Mouse (Mus musculus) intestine, embryonic 14.5 days (tissue): ENCODE data around the gene Olfr1330. TPM values are rescaled to one million over a fixed set of nuclear protein-coding genes. Genes with fewer than 3 reads are reported as not detected.
"Not testable (repeated sequence)": the region's sequence is repeated elsewhere in the genome, so short reads cannot be mapped to it uniquely, and the experiment has no call there.

ENCODE experiments used
- ATAC-seq: fragments of 200-750 bp; cut with Nextera tagmentation; replicated peaks from 2 replicates; pipeline ENCODE4 v1.8.0; 2017; ENCODE audit warnings: low read depth, moderate number of reproducible peaks, moderate TSS enrichment, moderate library complexity; ENCODE audit not compliant: low FRiP score, low TSS enrichment
- DNase-seq: peaks from one replicate; pipeline ENCODE4 v3.0.0-alpha.2; 2018; ENCODE audit warnings: low spot score
- H3K27ac ChIP-seq: fragments of 300-500 bp; sonication (generic); 2 replicates; pipeline ENCODE4 v1.5.1; 2014; ENCODE audit warnings: low read depth, mild to moderate bottlenecking, control low read depth
- H3K27me3 ChIP-seq: fragments of 300-500 bp; sonication (generic); replicated peaks from 2 replicates; pipeline ENCODE4 v1.6.1; 2014; ENCODE audit warnings: low read length, control low read depth; ENCODE audit not compliant: control insufficient read depth, insufficient read depth
- H3K36me3 ChIP-seq: fragments of 300-500 bp; sonication (generic); 2 replicates; pipeline ENCODE4 v1.6.1; 2014; ENCODE audit warnings: low read length, control low read depth; ENCODE audit not compliant: control insufficient read depth, insufficient read depth
- H3K4me1 ChIP-seq: fragments of 300-500 bp; sonication (generic); replicated peaks from 2 replicates; pipeline ENCODE4 v1.6.1; 2014; ENCODE audit warnings: low read length, control low read depth, mixed read lengths; ENCODE audit not compliant: control insufficient read depth, insufficient read depth
- H3K4me2 ChIP-seq: fragments of 300-500 bp; sonication (generic); 2 replicates; pipeline ENCODE4 v1.6.1; 2014; ENCODE audit warnings: low read length
- H3K4me3 ChIP-seq: fragments of 300-500 bp; sonication (generic); 2 replicates; pipeline ENCODE4 v1.5.1; 2014; ENCODE audit warnings: low read depth, low read length, control low read depth, mixed read lengths
- H3K9ac ChIP-seq: fragments of 300-500 bp; sonication (generic); 2 replicates; pipeline ENCODE4 v1.6.1; 2014; ENCODE audit warnings: mild to moderate bottlenecking, low read length
- H3K9me3 ChIP-seq: fragments of 300-500 bp; sonication (generic); 2 replicates; pipeline ENCODE4 v1.6.1; 2016; ENCODE audit warnings: low read length, control low read depth; ENCODE audit not compliant: control insufficient read depth
- WGBS: fragments of 180-500 bp; shearing (Covaris S2); extraction: QIAGEN DNeasy Blood & Tissue Kit; methylation state at CpG from one replicate; pipeline ENCODE4 v1.1.7; 2014; 5-methylcytosine and 5-hydroxymethylcytosine counted together
- polyA plus RNA-seq: library from polyadenylated mRNA; unstranded; fragments of >200 nt; fragmentation: Nextera tagmentation; extraction: Ambion mirVana; gene quantifications from 2 replicates; pipeline ENCODE4 v1.2.1, GENCODE M21; 2014

Olfr1330 gene
- polyA plus RNA-seq: not detected in 2 replicates

DNA sequence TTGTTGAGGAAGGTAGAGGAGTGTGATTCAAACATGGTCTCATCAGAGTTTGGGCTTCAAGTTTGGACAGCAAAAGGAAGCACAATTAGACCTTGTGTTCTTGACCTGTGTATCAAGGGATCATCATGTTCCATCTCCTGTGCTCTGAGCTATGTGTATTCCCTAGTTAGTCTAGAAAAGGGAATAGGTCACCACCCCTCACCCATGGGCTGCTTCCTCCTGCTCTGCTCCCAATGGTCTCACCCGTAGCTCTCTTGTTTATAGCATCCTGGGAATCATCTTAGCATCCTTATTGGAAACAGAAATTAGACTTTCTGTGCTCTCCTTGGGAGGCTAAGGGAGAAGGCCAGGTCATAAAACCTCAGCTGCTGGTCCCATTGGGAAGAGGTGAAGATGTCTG lies at the start of gene Olfr1330:
TSS of gene Olfr1330 (plus strand) at position 301 of the 400 bp plus-strand sequence.
- Histone ChIP-seq H3K9ac (no peak within 1 kb of the TSS), H3K9me3 (no peaks in the 10 kb centered on the region), H3K4me3 (no peak within 1 kb of the TSS), H3K36me3 (no peaks in the 10 kb centered on the region), H3K4me2 (no peak within 1 kb of the TSS), H3K27ac (no peak within 1 kb of the TSS), H3K27me3 (no peaks in the 10 kb centered on the region), H3K4me1 (no peaks in the 10 kb centered on the region)
- no peak for ATAC-seq
- DNase-seq: no peak
- WGBS: 71% methylated on average over 1 of the region's 1 CpGs

DNA sequence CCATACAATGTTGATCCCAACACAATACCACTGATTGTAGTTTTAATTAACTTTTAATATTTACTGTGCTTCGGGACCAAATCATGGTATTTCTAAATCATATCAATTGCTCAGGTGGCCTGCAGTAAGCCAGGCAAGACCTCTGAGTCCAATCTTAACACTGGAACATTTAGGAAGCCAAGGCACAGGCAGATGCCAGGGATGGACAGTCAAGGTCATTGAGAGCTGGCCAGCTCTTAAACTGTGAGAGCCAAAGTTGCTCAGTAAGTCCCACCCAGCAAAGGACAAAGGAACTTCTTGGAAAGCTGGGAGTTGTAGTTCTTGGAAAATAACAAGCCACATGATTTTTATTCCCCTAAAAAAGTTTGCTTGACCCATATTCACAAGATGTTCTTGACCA lies 26.6 kb upstream of the Olfr1330 start:
- Histone ChIP-seq H3K27me3 (no peaks in the 10 kb centered on the region), H3K9ac (no peak overlapping the region), H3K4me1 (no peaks in the 10 kb centered on the region), H3K4me2 (no peak overlapping the region), H3K4me3 (no peak overlapping the region), H3K36me3 (no peaks in the 10 kb centered on the region), H3K27ac (no peak overlapping the region), H3K9me3 (no peaks in the 10 kb centered on the region)
- 90% methylated on average over 1 of the region's 1 CpGs for WGBS
- ATAC-seq: no peak
- no peak for DNase-seq

DNA sequence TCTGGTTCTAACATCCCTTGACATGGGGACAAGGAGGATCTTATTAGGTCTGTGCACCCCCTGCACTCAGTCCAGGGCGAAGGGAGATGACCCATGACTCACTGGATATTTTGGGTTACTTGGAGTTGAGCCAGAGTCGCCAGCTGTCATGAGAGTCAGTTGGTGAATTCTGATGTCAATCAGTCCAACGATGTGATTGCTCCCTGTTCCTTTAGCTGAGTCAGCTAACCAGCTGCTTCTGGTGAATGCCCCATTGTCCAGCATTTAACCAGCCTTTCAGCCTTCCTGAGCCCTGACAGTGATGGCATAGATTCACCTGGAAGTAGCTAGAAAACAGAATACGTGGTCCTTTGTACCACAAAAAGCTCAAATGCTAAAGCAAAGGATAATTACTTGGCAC lies 25.7 kb upstream of the Olfr1330 start:
- no peak overlapping the region for H3K27ac ChIP-seq
- ATAC-seq (no peak), DNase-seq (no peak)
- H3K4me3 ChIP-seq: no peak overlapping the region
- no peak overlapping the region for H3K9ac ChIP-seq
- H3K36me3 ChIP-seq: no peaks in the 10 kb centered on the region
- no peaks in the 10 kb centered on the region for H3K9me3 ChIP-seq
- H3K4me2 ChIP-seq: no peak overlapping the region
- H3K4me1 ChIP-seq: no peaks in the 10 kb centered on the region
- H3K27me3 ChIP-seq: no peaks in the 10 kb centered on the region
- WGBS: 73% methylated on average over 4 of the region's 4 CpGs

DNA sequence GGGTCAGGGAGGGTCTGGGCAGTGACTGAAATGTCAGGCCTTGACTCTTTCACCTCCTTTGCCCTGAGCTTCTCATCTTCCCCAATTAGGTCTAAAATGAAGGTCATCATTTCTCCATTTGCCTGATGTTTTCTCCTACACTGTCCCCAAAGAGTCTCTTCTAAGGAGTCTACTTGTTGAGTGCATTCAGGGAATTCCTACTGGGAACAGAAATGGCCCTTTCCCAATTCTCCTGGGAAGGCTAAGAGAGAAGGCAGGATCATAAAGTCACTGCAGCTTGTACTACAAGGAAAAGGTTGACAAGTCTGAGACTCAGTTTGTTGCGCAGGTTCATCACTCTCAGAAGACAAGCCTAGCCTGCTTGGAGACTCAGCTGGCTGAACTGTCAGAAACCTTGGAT lies 24.0 kb upstream of the Olfr1330 start, which contains the start of gene Olfr1331:
TSS of gene Olfr1331 (plus strand) at position 301 of the 400 bp plus-strand sequence.
- H3K9ac ChIP-seq: no peak within 1 kb of the TSS
- 86% methylated on average over 1 of the region's 1 CpGs for WGBS
- H3K4me3 ChIP-seq: no peak within 1 kb of the TSS
- no peak within 1 kb of the TSS for H3K4me2 ChIP-seq
- no peak within 1 kb of the TSS for H3K27ac ChIP-seq
- H3K9me3 ChIP-seq: no peaks in the 10 kb centered on the region
- H3K36me3 ChIP-seq: no peaks in the 10 kb centered on the region
- no peak for ATAC-seq
- DNase-seq: no peak
- no peaks in the 10 kb centered on the region for H3K27me3 ChIP-seq
- no peaks in the 10 kb centered on the region for H3K4me1 ChIP-seq

DNA sequence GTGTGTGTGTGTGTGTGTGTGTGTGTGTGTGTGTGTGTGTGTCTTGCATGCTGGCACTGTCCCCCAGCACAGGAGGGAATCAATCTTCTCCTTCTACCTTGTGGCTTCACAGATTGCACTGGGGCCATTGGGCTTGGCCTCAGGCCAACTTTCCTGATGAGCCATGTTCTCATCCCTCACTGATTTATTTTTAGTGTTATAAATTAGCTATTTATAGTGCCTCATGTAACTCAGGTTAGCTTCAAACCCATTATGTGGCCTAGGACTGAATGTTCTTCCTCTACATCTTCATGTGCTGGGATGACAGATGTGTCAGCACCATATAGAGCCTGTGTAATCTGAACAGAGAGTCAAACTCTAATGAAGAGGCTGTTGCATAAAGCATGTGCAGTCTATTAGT lies 20.8 kb upstream of the Olfr1330 start:
- Histone ChIP-seq H3K4me1 (no peaks in the 10 kb centered on the region), H3K9me3 (no peaks in the 10 kb centered on the region), H3K27me3 (no peaks in the 10 kb centered on the region), H3K27ac (no peak overlapping the region), H3K4me2 (no peak overlapping the region), H3K4me3 (no peak overlapping the region), H3K9ac (no peak overlapping the region), H3K36me3 (no peaks in the 10 kb centered on the region)
- DNase-seq (no peak), ATAC-seq (no peak)

DNA sequence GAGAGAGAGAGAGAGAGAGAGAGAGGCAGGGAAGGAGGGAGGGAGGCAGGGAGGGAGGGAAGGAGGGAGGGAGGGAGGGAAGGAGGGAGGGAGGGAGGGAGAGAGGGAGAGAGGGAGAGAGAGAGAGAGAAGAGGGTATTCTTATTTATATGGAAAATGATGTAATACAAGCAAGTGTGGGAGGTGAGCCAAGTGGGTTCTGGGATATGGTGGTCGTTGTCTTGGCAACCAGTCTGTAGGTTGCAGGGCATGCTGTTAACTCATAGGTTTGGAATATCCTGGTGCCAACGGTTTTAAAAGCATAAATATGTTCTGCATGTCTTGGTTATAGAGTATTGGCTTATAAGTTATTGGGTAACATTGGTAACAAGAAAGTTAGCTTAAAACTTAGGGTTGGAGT lies 13.6 kb downstream of the Olfr1330 start:
- H3K4me3 ChIP-seq: no peak overlapping the region
- no peak overlapping the region for H3K4me2 ChIP-seq
- no peak overlapping the region for H3K27ac ChIP-seq
- no peaks in the 10 kb centered on the region for H3K27me3 ChIP-seq
- H3K9ac ChIP-seq: no peak overlapping the region
- DNase-seq (no peak), ATAC-seq (no peak)
- H3K9me3 ChIP-seq: no peaks in the 10 kb centered on the region
- no peaks in the 10 kb centered on the region for H3K36me3 ChIP-seq
- WGBS: 66% methylated on average over 2 of the region's 2 CpGs
- no peaks in the 10 kb centered on the region for H3K4me1 ChIP-seq

DNA sequence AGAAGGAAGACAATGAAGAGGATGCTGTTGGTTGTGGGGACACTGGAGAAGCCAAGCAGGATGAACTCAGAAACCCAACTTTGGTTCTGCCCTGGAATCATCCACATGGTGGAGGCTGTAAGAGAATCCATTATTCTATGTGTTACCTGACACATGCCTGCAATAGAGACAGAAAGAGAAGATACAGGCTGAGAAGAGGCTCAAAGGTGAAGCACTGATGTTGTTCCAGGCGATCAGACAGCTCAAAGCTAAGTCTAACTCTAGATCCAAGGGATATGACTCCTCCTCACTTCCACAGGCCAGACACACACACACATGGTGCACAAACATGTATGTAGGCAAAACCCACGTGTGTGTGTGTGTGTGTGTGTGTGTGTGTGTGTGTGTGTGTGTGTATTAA lies 29.0 kb downstream of the Olfr1330 start, which contains the start of gene Olfr1329:
TSS of gene Olfr1329 (minus strand) at position 101 of the 400 bp plus-strand sequence.
- H3K4me2 ChIP-seq, H3K36me3 ChIP-seq, H3K27ac ChIP-seq, ATAC-seq, H3K27me3 ChIP-seq, H3K4me1 ChIP-seq, DNase-seq, H3K4me3 ChIP-seq, H3K9ac ChIP-seq, H3K9me3 ChIP-seq: not testable (repeated sequence)
- WGBS: 50% methylated on average over 2 of the region's 2 CpGs

DNA sequence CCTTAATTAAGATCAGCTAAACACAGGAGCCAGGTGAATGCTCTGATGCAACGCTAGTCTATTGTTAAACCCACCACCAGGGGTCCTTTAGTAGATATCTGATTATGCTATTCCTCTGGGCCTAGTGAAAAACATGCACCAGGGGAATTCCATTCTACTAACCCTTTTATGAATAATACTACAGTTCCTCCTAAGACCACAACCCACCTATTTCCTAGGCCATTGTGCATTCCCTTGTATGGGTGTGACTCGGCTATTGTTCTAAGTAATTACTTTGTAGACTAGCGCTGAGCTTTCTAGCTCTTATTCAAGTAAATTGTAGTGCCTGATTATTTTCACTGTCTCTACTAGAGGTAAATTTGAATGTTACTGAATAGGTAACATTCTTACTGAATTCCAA lies 42.9 kb downstream of the Olfr1330 start:
- ATAC-seq, H3K9me3 ChIP-seq: not testable (repeated sequence)
- 87% methylated on average over 3 of the region's 3 CpGs for WGBS

DNA sequence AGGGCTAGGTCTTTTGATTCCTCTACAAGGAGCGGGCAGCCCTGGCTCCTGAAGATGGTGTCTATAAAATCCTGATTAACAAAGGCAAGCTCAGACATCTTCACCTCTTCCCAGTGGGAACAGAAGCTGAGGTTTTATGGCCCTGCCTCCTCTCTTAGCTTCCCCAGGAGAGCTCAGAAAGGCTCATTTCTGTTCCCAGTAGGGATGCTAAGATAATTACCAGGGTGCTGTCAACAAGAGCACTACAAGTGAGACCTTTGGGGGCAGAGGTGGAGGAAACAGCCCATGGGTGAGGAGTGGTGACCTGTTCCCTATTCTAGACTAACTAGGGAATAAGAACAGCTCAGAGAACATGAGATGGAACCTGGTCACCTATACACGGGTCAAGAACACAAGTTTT lies 50.1 kb downstream of the Olfr1330 start, which contains the start of gene Olfr1328:
TSS of gene Olfr1328 (minus strand) at position 101 of the 400 bp plus-strand sequence.
- no peaks in the 10 kb centered on the region for H3K27me3 ChIP-seq
- ATAC-seq (no peak), DNase-seq (no peak)
- WGBS: 69% methylated on average over 2 of the region's 2 CpGs
- no peak within 1 kb of the TSS for H3K27ac ChIP-seq
- H3K4me2 ChIP-seq: no peak within 1 kb of the TSS
- H3K9me3 ChIP-seq: no peaks in the 10 kb centered on the region
- no peaks in the 10 kb centered on the region for H3K4me1 ChIP-seq
- no peak within 1 kb of the TSS for H3K4me3 ChIP-seq
- no peaks in the 10 kb centered on the region for H3K36me3 ChIP-seq
- no peak within 1 kb of the TSS for H3K9ac ChIP-seq

More for the DNA sequence above, 42.9 kb downstream of the Olfr1330 start:
- not testable (repeated sequence) for H3K36me3 ChIP-seq, H3K4me1 ChIP-seq, H3K4me2 ChIP-seq, H3K27ac ChIP-seq, H3K4me3 ChIP-seq, H3K27me3 ChIP-seq, H3K9ac ChIP-seq, DNase-seq
